Comparison of ENCODE assay signal across 19 mouse cellular contexts in the genomic region with DNA sequence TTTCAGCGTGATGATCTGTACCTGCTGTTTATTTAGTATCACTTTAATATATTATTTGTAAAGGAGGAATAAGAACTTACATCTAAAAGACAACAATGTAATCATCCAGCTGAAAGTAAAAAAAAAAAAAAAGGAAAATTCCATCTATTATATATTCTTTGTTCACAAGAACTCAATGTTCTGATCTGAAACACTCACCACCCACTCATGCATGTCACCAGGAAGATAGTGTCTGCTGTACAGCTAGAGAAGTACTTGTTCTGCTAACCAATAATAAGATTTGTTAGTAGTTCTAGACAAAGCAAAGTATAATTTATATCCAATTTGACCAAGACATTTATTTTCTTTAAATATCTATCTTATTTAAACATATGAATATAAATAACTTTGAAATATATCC.
A peak's percentile ranks its signal among the peaks of the same experiment; 100 is the strongest.
DNase-seq lines count a peak whose midpoint lies in the region; ATAC-seq and TF ChIP-seq lines count a peak whose summit lies in the region.
"Had no signal": no experiment of that assay in that cellular context is flagged by ENCODE, and none has a peak within 500 bp of the region (broad histone marks: within the 10 kb centered on the region; RNA-seq: fewer than 3 reads in every experiment).

No protein-coding gene starts in this region.

- intact Hi-C loops in left cerebral cortex, adult 2 months (cut with DNase I): loop anchor here (10.0 kb wide), 1 partner anchor 189 kb away; a partner anchor contains a TSS

- H3K27me3 ChIP-seq in kidney, postnatal 0 days (ENCODE audit: insufficient read depth, low read length): no peaks in the 10 kb centered on the region
- no peaks in the 10 kb centered on the region for H3K27me3 ChIP-seq in midbrain, embryonic 13.5 days
- H3K27me3 ChIP-seq: embryonic facial prominence, embryonic 12.5 days; forebrain, embryonic 13.5 days; forebrain, embryonic 15.5 days had no signal

- H3K4me3 ChIP-seq in kidney, postnatal 0 days (replicated peaks; ENCODE audit: low read depth, low read length): no peak overlapping the region
- no peak overlapping the region for H3K4me3 ChIP-seq in left cerebral cortex, adult 2 months
- no peak overlapping the region for H3K4me3 ChIP-seq in midbrain, embryonic 13.5 days (replicated peaks)
- H3K4me3 ChIP-seq: embryonic facial prominence, embryonic 10.5 days; embryonic facial prominence, embryonic 12.5 days; forebrain, embryonic 13.5 days; forebrain, embryonic 15.5 days had no signal

- no peak overlapping the region for H3K4me2 ChIP-seq in kidney, postnatal 0 days (ENCODE audit: low read length)
- H3K4me2 ChIP-seq in midbrain, embryonic 13.5 days (replicated peaks): no peak overlapping the region
- H3K4me2 ChIP-seq: embryonic facial prominence, embryonic 12.5 days; forebrain, embryonic 13.5 days; forebrain, embryonic 15.5 days had no signal

- no peaks in the 10 kb centered on the region for H3K36me3 ChIP-seq in kidney, postnatal 0 days (ENCODE audit: insufficient read depth, low read length)
- no peaks in the 10 kb centered on the region for H3K36me3 ChIP-seq in midbrain, embryonic 13.5 days
- H3K36me3 ChIP-seq: embryonic facial prominence, embryonic 10.5 days; embryonic facial prominence, embryonic 12.5 days; forebrain, embryonic 15.5 days had no signal

- DNase-seq in frontal cortex, adult 2 months (ENCODE audit: extremely low spot score in 1 of 2, low spot score in 1 of 2): peak; percentile 14 to 24
- DNase-seq in frontal cortex, postnatal 14 days (ENCODE audit: low spot score in 2 of 2): no peak
- DNase-seq in kidney, postnatal 0 days (ENCODE audit: low spot score): peak; percentile 0
- no peak for DNase-seq in kidney, adult 18-20 months
- DNase-seq in left cerebral cortex, adult 2 months (ENCODE audit: extremely low spot score in 1 of 2, low spot score in 2 of 2): no peak
- DNase-seq in left cerebral cortex, adult 11 months (ENCODE audit: low spot score): no peak
- DNase-seq: adrenal gland, adult 2 months; adrenal gland, postnatal 10 days; adrenal gland, postnatal 25 days; cerebellum, adult 11-12 months; cerebellum, adult 2 months; cerebellum, adult 9-10 months; cerebellum, postnatal 10 days; cerebellum, postnatal 25 days had no signal

- no peaks in the 10 kb centered on the region for H3K9me3 ChIP-seq in kidney, postnatal 0 days (replicated peaks; ENCODE audit: low read length)
- no peaks in the 10 kb centered on the region for H3K9me3 ChIP-seq in midbrain, embryonic 13.5 days
- H3K9me3 ChIP-seq: embryonic facial prominence, embryonic 10.5 days; embryonic facial prominence, embryonic 12.5 days; forebrain, embryonic 13.5 days; forebrain, embryonic 15.5 days had no signal

- TF ChIP-seq CTCF in kidney, postnatal 0 days (IDR thresholded peaks at IDR 0.05; ENCODE audit: low read depth): no peak
- no peak for TF ChIP-seq CTCF in left cerebral cortex, adult 2 months (IDR thresholded peaks at IDR 0.05)

- ATAC-seq in kidney, postnatal 0 days (replicated peaks; ENCODE audit: low FRiP score, low read depth): no peak
- no peak for ATAC-seq in midbrain, embryonic 13.5 days
- ATAC-seq: forebrain, embryonic 13.5 days; forebrain, embryonic 15.5 days had no signal

- H3K4me1 ChIP-seq in kidney, postnatal 0 days (replicated peaks; ENCODE audit: insufficient read depth, low read length): no peaks in the 10 kb centered on the region
- H3K4me1 ChIP-seq in midbrain, embryonic 13.5 days (replicated peaks): no peaks in the 10 kb centered on the region
- H3K4me1 ChIP-seq: embryonic facial prominence, embryonic 10.5 days; embryonic facial prominence, embryonic 12.5 days; forebrain, embryonic 13.5 days; forebrain, embryonic 15.5 days had no signal

- no peak overlapping the region for H3K9ac ChIP-seq in kidney, postnatal 0 days (ENCODE audit: low read depth, low read length)
- H3K9ac ChIP-seq in midbrain, embryonic 13.5 days (replicated peaks): no peak overlapping the region
- H3K9ac ChIP-seq: embryonic facial prominence, embryonic 12.5 days; forebrain, embryonic 13.5 days; forebrain, embryonic 15.5 days had no signal

- no peak overlapping the region for H3K27ac ChIP-seq in kidney, postnatal 0 days
- peak overlapping the region; percentile 54 for H3K27ac ChIP-seq in left cerebral cortex, adult 2 months
- H3K27ac ChIP-seq in midbrain, embryonic 13.5 days: no peak overlapping the region
- H3K27ac ChIP-seq: embryonic facial prominence, embryonic 10.5 days; embryonic facial prominence, embryonic 12.5 days; forebrain, embryonic 13.5 days; forebrain, embryonic 15.5 days had no signal

- WGBS in kidney, postnatal 0 days: 26% methylated on average over 1 of the region's 1 CpGs
- WGBS in midbrain, embryonic 13.5 days: 95% methylated on average over 1 of the region's 1 CpGs

Comparison
In these comparisons a context has a peak if more than half of its experiments do, and no peak if none do; other contexts are left out.
1. DNase-seq: peak in frontal cortex, adult 2 months (2 of 2) and kidney, postnatal 0 days (single experiment); none in frontal cortex, postnatal 14 days (0 of 2), kidney, adult 18-20 months (single experiment), left cerebral cortex, adult 2 months (0 of 2) and left cerebral cortex, adult 11 months (single experiment).